Mouse (Mus musculus) hindbrain, embryonic 10.5 days (tissue): ENCODE data around the gene B230307C23Rik. TPM values are rescaled to one million over a fixed set of nuclear protein-coding genes. Genes with fewer than 3 reads are reported as not detected.
"Not testable (repeated sequence)": the region's sequence is repeated elsewhere in the genome, so short reads cannot be mapped to it uniquely, and the experiment has no call there.

Source experiments
- DNase-seq: peaks from one replicate; pipeline ENCODE4 v3.0.0-alpha.2; 2017; ENCODE audit warnings: low spot score
- H3K27ac ChIP-seq: fragments of 300-500 bp; sonication (generic); 2 replicates; pipeline ENCODE4 v1.5.1; 2016; ENCODE audit warnings: mild to moderate bottlenecking, moderate library complexity
- H3K27me3 ChIP-seq: fragments of 300-500 bp; sonication (generic); 2 replicates; pipeline ENCODE4 v1.6.1; 2016; ENCODE audit warnings: mild to moderate bottlenecking; ENCODE audit not compliant: poor library complexity, insufficient read depth, severe bottlenecking
- H3K36me3 ChIP-seq: fragments of 300-500 bp; sonication (generic); 2 replicates; pipeline ENCODE4 v1.6.1; 2016; ENCODE audit warnings: mild to moderate bottlenecking, moderate library complexity
- H3K4me1 ChIP-seq: fragments of 300-500 bp; sonication (generic); replicated peaks from 2 replicates; pipeline ENCODE4 v1.6.1; 2016; ENCODE audit warnings: mild to moderate bottlenecking
- H3K4me3 ChIP-seq: fragments of 300-500 bp; sonication (generic); 2 replicates; pipeline ENCODE4 v1.5.1; 2016; ENCODE audit warnings: mild to moderate bottlenecking, moderate library complexity
- H3K9me3 ChIP-seq: fragments of 300-500 bp; sonication (generic); 2 replicates; pipeline ENCODE4 v1.6.1; 2016; ENCODE audit warnings: mild to moderate bottlenecking, moderate library complexity
- WGBS: fragments of 180-500 bp; shearing (Covaris S2); methylation state at CpG from one replicate; pipeline ENCODE4 v1.1.7; 2016; 5-methylcytosine and 5-hydroxymethylcytosine counted together
- polyA plus RNA-seq: library from polyadenylated mRNA; unstranded; fragments of >200 nt; fragmentation: Nextera tagmentation; extraction: Ambion mirVana; gene quantifications from 2 replicates; pipeline ENCODE4 v1.2.1, GENCODE M21; 2016

The B230307C23Rik gene
- polyA plus RNA-seq, 1 experiment from 2014 or later: 16.6 TPM

DNA sequence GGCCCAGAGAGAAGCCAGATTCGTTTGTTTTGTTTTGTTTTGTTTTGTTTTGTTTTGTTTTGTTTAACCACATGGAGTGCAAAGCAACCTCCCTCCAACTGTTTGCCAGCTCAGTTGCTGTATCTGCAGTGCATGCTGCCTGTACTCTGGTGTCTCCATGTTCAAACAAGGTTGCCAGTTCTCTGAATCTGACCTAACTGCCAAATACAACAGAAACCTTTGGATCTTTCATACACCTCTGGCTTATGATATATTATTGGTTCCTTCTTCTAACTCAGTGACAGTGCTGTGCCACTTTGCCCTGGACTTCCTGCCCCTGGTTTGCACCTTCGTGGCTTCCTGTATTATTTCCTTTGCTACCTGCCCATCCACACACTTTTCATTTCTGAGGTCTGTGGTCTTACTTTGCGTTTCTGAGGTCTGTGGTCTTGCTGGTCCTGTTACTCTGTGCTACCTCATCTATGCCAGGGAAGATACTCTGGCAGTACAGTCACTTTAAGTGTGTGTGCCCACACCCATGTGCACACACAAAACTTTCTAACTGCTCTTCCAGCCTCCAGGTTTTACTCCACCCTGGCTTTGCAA, 33.1 kb upstream of the B230307C23Rik start:
- no peaks in the 10 kb centered on the region for H3K9me3 ChIP-seq
- peaks cover 17% of the 10 kb centered on the region for H3K4me1 ChIP-seq
- WGBS: 88% methylated on average over 3 of the region's 3 CpGs
- no peak overlapping the region for H3K27ac ChIP-seq
- no peak for DNase-seq
- H3K4me3 ChIP-seq: no peak overlapping the region
- H3K36me3 ChIP-seq: 0 out of 2 replicates have a peak, but pooled peaks cover 5% of the 10 kb centered on the region
- no peaks in the 10 kb centered on the region for H3K27me3 ChIP-seq

GRCm38 (mm10) chr16:97977277-97977676, 19.8 kb upstream of the B230307C23Rik start:
- Histone ChIP-seq H3K27ac (no peak overlapping the region), H3K4me1 (no peaks in the 10 kb centered on the region; the same call in 1 of the 2 replicates), H3K36me3 (no peaks in the 10 kb centered on the region), H3K27me3 (no peaks in the 10 kb centered on the region), H3K9me3 (no peaks in the 10 kb centered on the region), H3K4me3 (no peak overlapping the region)
- DNase-seq: no peak
- 83% methylated on average over 1 of the region's 1 CpGs for WGBS

- H3K4me1 ChIP-seq: no peaks in the 10 kb centered on the region; the same call in 1 of the 2 replicates
- H3K9me3 ChIP-seq: no peaks in the 10 kb centered on the region
- no peak overlapping the region for H3K4me3 ChIP-seq
- DNase-seq: no peak
- no peak overlapping the region for H3K27ac ChIP-seq
- H3K27me3 ChIP-seq: no peaks in the 10 kb centered on the region
- 85% methylated on average over 3 of the region's 3 CpGs for WGBS
- H3K36me3 ChIP-seq: no peaks in the 10 kb centered on the region
Observed at GRCm38 (mm10) chr16:97977722-97978121, 19.4 kb upstream of the B230307C23Rik start.

DNA sequence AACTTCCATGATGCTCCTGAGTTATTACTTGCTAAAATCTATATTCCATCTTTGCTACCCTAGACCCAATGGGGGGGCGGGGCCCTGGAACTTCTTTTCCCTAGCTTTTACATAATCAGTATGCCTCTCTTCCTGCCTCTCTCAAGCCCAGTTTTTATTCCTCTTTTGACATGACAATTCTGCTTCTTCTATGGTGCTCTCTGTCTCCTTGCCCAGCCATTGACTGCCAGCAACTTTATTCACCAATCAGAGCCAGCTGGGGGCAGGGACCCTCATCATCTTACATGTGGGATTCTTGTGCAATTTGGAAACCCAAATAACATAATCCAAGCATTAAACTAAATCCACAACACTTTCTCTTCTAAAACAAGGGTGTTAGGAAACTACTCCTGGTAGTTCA, 15.8 kb upstream of the B230307C23Rik start:
- H3K4me3 ChIP-seq: no peak overlapping the region
- WGBS: 93% methylated on average over 1 of the region's 1 CpGs
- H3K36me3 ChIP-seq: no peaks in the 10 kb centered on the region

DNA sequence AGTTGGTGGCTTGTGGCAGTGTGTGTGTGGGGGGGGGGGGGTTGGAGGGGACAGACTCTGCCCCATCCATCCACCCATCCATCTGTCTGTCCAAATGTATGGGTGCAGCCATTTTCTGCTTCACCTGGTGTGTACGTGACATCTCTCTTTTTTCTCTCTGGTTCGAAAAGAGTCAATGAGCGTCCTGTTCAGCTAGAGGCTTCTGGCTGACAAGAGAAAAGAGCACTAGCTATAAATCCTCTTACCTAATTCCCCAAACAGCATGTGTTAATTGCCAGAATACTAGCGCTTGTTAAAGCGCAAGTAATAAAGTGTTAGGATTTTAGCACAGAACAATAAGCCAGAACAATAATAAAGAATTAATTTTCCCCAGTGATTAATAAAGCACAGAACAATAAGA, 12.5 kb upstream of the B230307C23Rik start:
- Histone ChIP-seq H3K27ac (no peak overlapping the region), H3K27me3 (no peaks in the 10 kb centered on the region), H3K4me3 (no peak overlapping the region), H3K9me3 (0 out of 2 replicates have a peak, but pooled peaks cover 3% of the 10 kb centered on the region), H3K36me3 (no peaks in the 10 kb centered on the region), H3K4me1 (no peaks in the 10 kb centered on the region)
- 90% methylated on average over 5 of the region's 5 CpGs for WGBS
- DNase-seq: no peak

More for the DNA sequence above, 15.8 kb upstream of the B230307C23Rik start:
- no peaks in the 10 kb centered on the region; the same call in 1 of the 2 replicates for H3K4me1 ChIP-seq
- H3K9me3 ChIP-seq: no peaks in the 10 kb centered on the region
- DNase-seq: no peak
- H3K27ac ChIP-seq: no peak overlapping the region
- H3K27me3 ChIP-seq: no peaks in the 10 kb centered on the region

DNA sequence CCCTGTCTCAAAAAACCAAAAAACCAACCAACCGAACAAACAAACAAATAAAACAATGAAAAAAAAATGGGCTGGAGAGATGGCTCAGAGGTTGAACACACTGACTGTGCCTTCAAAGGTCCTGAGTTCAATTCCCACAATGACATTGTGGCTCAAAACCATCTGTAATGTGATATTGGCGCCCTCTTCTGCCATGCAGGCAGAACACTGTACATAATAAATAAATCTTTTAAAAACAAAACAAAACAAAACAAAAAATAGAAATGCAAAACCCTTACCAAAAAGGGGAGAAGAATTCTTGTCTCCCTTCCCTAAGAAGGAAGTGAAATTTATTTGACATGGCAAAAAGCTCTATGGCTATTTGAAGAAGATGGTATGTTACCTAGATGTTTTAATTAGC, 5.6 kb upstream of the B230307C23Rik start:
- H3K27me3 ChIP-seq: no peaks in the 10 kb centered on the region
- DNase-seq: no peak
- WGBS: 74% methylated on average over 2 of the region's 2 CpGs

GRCm38 (mm10) chr16:97992477-97992876, 4.6 kb upstream of the B230307C23Rik start:
- H3K4me3 ChIP-seq, DNase-seq, H3K27me3 ChIP-seq, H3K4me1 ChIP-seq, H3K27ac ChIP-seq, H3K36me3 ChIP-seq, H3K9me3 ChIP-seq: not testable (repeated sequence)
- 83% methylated on average over 3 of the region's 3 CpGs for WGBS

More for the DNA sequence above, 5.6 kb upstream of the B230307C23Rik start:
- H3K9me3 ChIP-seq: 0 out of 2 replicates have a peak, but pooled peaks cover 3% of the 10 kb centered on the region
- no peak overlapping the region for H3K27ac ChIP-seq
- no peaks in the 10 kb centered on the region for H3K36me3 ChIP-seq
- no peak overlapping the region for H3K4me3 ChIP-seq
- peaks cover 6% of the 10 kb centered on the region; the same call in 1 of the 2 replicates for H3K4me1 ChIP-seq

DNA sequence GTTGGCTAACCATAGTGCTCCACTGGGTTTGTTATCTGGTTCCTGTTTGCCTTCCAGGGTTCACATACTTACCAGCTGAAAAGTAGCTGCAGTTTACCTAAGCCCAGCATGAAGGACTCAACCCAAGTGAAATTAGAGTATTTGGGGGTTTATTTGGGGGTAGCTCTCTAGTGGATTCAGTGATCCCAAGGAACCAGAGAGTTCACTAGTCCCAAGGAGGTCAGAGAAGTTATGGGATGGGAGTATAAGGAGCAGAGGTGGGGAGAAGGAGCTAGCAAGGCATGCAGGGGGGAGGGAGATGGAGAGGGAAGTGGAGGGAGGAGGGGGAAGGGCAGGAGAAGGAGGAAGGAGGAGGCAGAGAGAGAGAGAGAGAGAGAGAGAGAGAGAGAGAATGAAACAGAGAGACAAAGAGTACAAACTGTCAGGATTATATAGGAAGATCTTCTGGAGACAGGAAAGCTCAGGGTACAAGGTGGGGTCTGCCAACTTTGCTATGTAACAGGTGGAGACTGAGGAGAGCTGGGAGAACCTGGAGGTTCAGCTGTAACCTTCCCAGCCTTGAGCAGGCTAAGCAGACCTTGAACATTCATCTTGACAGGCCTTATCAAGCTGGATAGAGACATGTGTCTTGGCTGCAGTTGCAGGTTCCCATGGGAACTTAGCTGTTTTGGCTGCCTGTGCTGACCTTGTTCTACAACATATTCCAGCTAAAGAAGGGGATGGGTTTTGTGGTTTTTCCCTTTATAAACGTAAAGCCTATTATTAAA, 1.1 kb upstream of the B230307C23Rik start:
- Histone ChIP-seq H3K36me3 (peaks cover 24% of the 10 kb centered on the region), H3K27me3 (no peaks in the 10 kb centered on the region), H3K4me1 (peaks cover 14% of the 10 kb centered on the region; the same call in 1 of the 2 replicates), H3K9me3 (peaks cover 21% of the 10 kb centered on the region), H3K27ac (peak overlapping the region; percentile 80), H3K4me3 (peak overlapping the region; percentile 65)
- DNase-seq: no peak
- WGBS: 24% methylated on average over 1 of the region's 1 CpGs

DNA sequence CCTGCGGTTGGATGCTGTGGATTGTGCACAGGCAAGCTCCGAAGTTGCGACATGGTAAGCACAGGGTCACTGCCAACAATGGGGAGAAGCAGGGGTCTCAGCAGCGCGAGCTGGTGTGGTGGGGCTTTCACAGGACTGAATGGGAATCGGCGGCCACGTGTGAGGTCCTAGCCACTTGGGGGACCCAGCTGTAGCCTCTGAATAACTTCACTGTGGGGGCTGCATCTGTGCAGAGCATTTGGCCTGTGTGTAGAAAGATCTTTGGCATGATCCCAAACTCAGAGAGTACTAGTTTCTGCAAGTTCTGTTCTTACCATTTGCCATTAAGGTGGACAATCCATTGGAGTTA, 242 bp downstream of the B230307C23Rik start:
- H3K27ac ChIP-seq: peak overlapping the region; percentile 80
- peak overlapping the region; percentile 65 for H3K4me3 ChIP-seq
- H3K9me3 ChIP-seq: peaks cover 33% of the 10 kb centered on the region
- H3K36me3 ChIP-seq: peaks cover 35% of the 10 kb centered on the region
- H3K27me3 ChIP-seq, DNase-seq: not testable (repeated sequence)
- WGBS: under 1% methylated on average over 8 of the region's 8 CpGs
- peaks cover 14% of the 10 kb centered on the region; the same call in 1 of the 2 replicates for H3K4me1 ChIP-seq

DNA sequence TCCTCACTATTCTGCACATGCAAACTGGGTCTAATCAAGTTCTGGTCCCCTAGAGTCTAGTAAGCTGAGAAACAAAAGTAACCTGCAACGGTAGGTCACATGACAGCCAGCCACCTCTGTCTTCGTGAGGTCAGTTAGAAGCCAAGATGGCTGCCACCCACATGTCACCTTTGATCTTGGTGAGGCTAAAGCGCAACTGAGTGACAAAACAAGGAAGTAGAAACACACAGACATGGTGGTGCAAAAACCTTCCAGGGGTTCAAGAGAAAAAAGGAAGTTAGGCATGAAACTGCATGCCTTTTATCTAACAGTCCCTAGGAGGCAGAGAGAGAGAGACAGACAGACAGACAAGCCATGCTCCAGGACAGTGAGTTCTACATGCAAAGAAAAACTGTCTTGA, 25.0 kb downstream of the B230307C23Rik start:
- Histone ChIP-seq H3K27ac (no peak overlapping the region), H3K9me3 (peaks cover 71% of the 10 kb centered on the region), H3K4me1 (no peaks in the 10 kb centered on the region), H3K4me3 (no peak overlapping the region), H3K27me3 (no peaks in the 10 kb centered on the region), H3K36me3 (peaks cover 63% of the 10 kb centered on the region)
- WGBS: 90% methylated on average over 3 of the region's 3 CpGs
- DNase-seq: no peak

DNA sequence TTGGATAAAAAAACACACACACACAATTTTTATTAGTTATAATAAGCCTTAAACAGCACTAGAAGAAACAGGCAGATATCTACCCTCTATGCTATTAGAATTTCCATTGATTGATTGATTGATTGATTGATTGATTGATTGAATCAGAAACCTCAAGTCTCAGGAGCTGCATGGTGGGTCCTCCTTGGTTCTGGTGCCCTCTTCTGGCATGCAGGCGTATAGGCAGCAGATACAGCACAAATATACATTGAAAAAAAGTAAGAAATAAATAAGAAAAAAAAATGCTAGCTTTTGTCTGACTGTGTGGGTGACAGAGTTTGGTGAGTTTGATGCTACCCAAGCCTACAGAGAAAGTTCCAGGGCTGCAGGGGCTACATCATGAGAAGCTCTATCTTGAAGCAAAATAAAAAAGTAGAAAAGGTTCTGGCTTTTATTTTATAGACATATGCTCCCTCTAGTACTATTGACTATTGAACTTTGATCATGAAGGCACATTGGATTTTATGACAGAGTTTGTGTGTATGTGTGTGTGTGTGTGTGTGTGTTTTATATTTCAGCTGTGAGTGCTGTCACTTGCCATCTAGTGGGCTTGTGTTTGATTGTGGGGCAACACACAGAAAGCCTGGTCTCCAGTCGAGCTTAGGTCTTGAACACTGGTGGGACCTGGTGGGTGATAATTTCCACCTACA, 25.7 kb downstream of the B230307C23Rik start:
- WGBS: 80% methylated on average over 2 of the region's 2 CpGs
- peak; percentile 4 for DNase-seq
- no peak overlapping the region for H3K4me3 ChIP-seq
- H3K4me1 ChIP-seq: no peaks in the 10 kb centered on the region
- no peaks in the 10 kb centered on the region for H3K27me3 ChIP-seq
- H3K27ac ChIP-seq: no peak overlapping the region
- H3K9me3 ChIP-seq: peaks cover 63% of the 10 kb centered on the region
- H3K36me3 ChIP-seq: peaks cover 55% of the 10 kb centered on the region

- WGBS: 81% methylated on average over 8 of the region's 8 CpGs
- DNase-seq, H3K4me3 ChIP-seq, H3K4me1 ChIP-seq, H3K27ac ChIP-seq, H3K27me3 ChIP-seq: not testable (repeated sequence)
- Histone ChIP-seq H3K36me3 (peaks cover 39% of the 10 kb centered on the region), H3K9me3 (peaks cover 52% of the 10 kb centered on the region)
Observed at GRCm38 (mm10) chr16:98026186-98026585, 29.1 kb downstream of the B230307C23Rik start.

DNA sequence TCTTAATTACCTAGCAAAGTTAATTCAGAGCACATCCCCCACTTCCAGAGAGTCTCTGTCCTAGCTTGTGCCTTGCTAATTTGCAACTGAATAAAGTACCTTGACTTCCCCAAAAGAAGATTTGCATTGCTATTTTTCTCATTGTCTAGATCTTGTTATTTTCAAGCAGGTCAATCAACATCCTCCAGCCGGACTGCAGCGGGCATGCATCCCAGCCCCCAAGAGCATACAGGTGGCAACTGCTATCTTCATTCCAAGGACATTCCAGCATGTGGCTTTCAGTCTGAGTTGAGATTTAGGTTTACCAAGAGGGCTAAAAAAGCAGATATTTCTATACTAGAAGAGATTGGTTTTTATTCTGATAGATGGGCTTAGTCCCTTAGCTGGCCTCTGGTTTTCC, 37.9 kb downstream of the B230307C23Rik start:
- H3K27me3 ChIP-seq, H3K4me3 ChIP-seq, H3K4me1 ChIP-seq, DNase-seq, H3K27ac ChIP-seq: not testable (repeated sequence)
- Histone ChIP-seq H3K9me3 (peaks cover 33% of the 10 kb centered on the region), H3K36me3 (peaks cover 30% of the 10 kb centered on the region)
- WGBS: 89% methylated on average over 2 of the region's 2 CpGs
